Mouse (Mus musculus) midbrain, embryonic 10.5 days (tissue): ENCODE data around the gene Gm20388. TPM values are rescaled to one million over a fixed set of nuclear protein-coding genes. Genes with fewer than 3 reads are reported as not detected.
"Not testable (repeated sequence)": the region's sequence is repeated elsewhere in the genome, so short reads cannot be mapped to it uniquely, and the experiment has no call there.

Experiments used
- DNase-seq: peaks from one replicate; pipeline ENCODE4 v3.0.0-alpha.2; 2017; ENCODE audit warnings: low spot score
- H3K27ac ChIP-seq: fragments of 300-500 bp; sonication (generic); replicated peaks from 2 replicates; pipeline ENCODE4 v1.5.1; 2016; ENCODE audit warnings: mild to moderate bottlenecking
- H3K27me3 ChIP-seq: fragments of 300-500 bp; sonication (generic); 2 replicates; pipeline ENCODE4 v1.6.1; 2016; ENCODE audit warnings: low read depth, mild to moderate bottlenecking; ENCODE audit not compliant: poor library complexity, severe bottlenecking
- H3K36me3 ChIP-seq: fragments of 300-500 bp; sonication (generic); 2 replicates; pipeline ENCODE4 v1.6.1; 2016; ENCODE audit warnings: mild to moderate bottlenecking, moderate library complexity
- H3K4me1 ChIP-seq: fragments of 300-500 bp; sonication (generic); 2 replicates; pipeline ENCODE4 v1.6.1; 2016
- H3K4me3 ChIP-seq: fragments of 300-500 bp; sonication (generic); 2 replicates; pipeline ENCODE4 v1.5.1; 2016; ENCODE audit warnings: mild to moderate bottlenecking, moderate library complexity
- H3K9me3 ChIP-seq: fragments of 300-500 bp; sonication (generic); replicated peaks from 2 replicates; pipeline ENCODE4 v1.6.1; 2016; ENCODE audit warnings: mild to moderate bottlenecking
- WGBS: fragments of 180-500 bp; shearing (Covaris S2); methylation state at CpG from one replicate; pipeline ENCODE4 v1.1.7; 2016; 5-methylcytosine and 5-hydroxymethylcytosine counted together
- polyA plus RNA-seq: library from polyadenylated mRNA; unstranded; fragments of >200 nt; fragmentation: Nextera tagmentation; extraction: Ambion mirVana; gene quantifications from 2 replicates; pipeline ENCODE4 v1.2.1, GENCODE M21; 2016

The Gm20388 gene
- polyA plus RNA-seq, 1 experiment from 2014 or later = 7.1 TPM

DNA sequence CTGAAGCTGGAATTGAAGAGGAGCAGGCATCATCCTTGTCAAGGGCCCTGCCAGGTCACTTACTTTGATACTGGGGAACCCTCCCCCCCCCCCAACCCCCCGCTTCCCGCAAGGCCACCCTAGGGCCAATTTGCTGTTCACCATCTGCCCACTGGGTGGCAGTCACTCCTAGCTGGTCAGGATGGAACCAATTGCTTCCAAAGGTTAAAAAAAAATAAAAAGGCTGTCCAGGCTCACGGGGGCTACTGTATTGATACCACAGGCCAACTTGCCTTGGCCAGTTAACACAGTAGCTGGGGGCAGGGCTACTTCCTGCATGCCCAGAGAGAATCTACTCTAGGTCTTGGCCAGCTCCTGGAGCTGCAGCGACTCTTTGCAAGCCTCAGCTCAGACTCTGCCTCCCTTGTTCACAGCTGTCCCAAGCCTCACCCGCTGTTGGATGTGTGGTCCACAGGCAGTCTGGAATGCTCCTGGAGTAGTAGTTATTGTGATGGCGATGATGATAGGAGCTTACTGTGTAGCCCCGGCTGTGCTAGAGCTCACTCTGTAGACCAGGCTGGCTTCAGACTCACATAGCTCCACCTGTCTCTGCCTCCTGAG is 2707.4 kb downstream of the Gm20388 start:
- WGBS = 37% methylated on average over 5 of the region's 7 CpGs
- Histone ChIP-seq H3K4me3 (no peak overlapping the region), H3K27me3 (no peaks in the 10 kb centered on the region), H3K27ac (peak overlapping the region; percentile 14; the same call in 1 of the 2 replicates), H3K9me3 (no peaks in the 10 kb centered on the region), H3K36me3 (0 out of 2 replicates have a peak, but pooled peaks cover 14% of the 10 kb centered on the region), H3K4me1 (peaks cover 28% of the 10 kb centered on the region)
- DNase-seq = peak; percentile 66

DNA sequence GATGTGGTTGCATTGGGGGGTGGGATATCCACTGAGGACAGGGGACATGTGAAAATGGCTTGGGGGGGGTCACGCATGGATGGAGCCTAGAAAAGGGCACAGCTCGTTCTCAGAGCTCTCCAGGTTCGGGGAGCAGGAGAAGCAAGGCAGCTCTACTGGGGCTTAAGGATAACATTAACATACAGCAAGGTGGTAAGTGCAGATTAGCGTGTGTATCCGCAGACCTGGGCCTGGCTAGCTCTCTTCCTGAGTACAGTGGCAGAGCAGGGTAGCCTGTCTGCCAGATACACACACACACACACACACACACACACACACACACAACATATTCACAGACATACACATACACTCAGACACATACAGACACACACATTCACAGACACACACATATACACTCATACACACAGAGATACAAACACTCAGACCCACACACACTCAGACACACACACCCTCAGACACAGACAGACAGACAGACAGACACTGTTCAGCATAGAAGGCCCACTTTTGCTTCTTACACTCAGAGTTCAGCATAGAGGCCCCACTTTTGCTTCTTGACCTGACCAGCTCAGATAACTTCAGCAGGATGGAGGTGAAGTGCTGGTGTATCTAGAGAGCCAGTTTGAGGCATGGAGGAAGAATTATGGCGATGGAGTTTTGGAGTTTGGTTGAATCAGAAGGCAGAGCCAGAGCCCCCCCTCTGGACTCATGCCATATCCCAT is 2708.2 kb downstream of the Gm20388 start:
- Histone ChIP-seq H3K4me3 (no peak overlapping the region), H3K27ac (no peak overlapping the region), H3K9me3 (no peaks in the 10 kb centered on the region), H3K27me3 (no peaks in the 10 kb centered on the region), H3K36me3 (0 out of 2 replicates have a peak, but pooled peaks cover 11% of the 10 kb centered on the region), H3K4me1 (peaks cover 34% of the 10 kb centered on the region)
- DNase-seq = no peak
- 72% methylated on average over 6 of the region's 6 CpGs for WGBS

DNA sequence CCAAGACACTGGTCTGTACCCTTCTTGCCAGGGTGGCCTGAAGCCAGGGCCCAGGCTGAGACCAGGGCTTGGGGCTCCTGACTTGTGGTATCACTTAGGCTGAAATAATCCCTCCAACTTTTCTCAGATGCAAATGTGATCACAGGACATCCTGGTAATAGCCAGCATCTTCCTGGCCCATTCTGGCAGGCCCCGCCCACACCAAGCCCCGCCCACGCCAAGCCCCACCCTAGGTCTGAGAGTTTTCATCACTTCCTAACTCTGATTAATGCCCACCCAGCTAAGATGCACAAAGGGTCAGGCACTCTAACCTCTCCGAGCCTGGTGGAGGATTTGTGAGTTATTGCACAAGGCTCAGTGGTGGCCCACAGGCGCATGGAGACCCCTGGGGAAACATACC is 2709.8 kb downstream of the Gm20388 start:
- no peak for DNase-seq
- Histone ChIP-seq H3K4me3 (no peak overlapping the region), H3K27ac (no peak overlapping the region), H3K27me3 (no peaks in the 10 kb centered on the region), H3K36me3 (0 out of 2 replicates have a peak, but pooled peaks cover 1% of the 10 kb centered on the region), H3K9me3 (no peaks in the 10 kb centered on the region), H3K4me1 (peaks cover 34% of the 10 kb centered on the region)
- WGBS = 43% methylated on average over 5 of the region's 5 CpGs

DNA sequence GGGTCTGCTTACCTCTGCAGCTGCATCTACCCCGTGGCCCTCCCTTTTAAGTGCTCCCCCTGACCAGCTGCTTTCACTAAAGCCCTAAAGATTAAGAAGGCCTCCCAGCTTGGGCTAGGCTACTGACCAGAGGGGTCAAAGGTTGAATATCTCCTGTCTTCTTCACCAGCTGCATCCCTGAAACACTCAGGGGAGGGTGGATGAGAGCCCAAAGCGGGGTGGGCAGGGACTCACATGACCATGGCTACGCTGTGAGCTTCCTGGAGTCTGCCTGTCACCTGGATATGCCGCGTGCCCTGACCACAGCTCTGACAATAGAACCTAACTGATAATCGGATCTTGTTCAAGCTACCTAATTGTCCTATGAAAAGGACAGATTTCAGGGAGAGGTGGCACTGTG is 2712.1 kb downstream of the Gm20388 start, which contains the start of gene Pabpn1l:
Pabpn1l (minus strand) TSS at position 13 of the 400 bp plus-strand sequence.
- Histone ChIP-seq H3K36me3 (no peaks in the 10 kb centered on the region), H3K4me1 (peaks cover 34% of the 10 kb centered on the region), H3K27me3 (peaks cover 13% of the 10 kb centered on the region; the same call in 1 of the 2 replicates), H3K27ac (peak within 1 kb of the TSS; percentile 28; the same call in 1 of the 2 replicates), H3K4me3 (no peak within 1 kb of the TSS), H3K9me3 (no peaks in the 10 kb centered on the region)
- WGBS = 60% methylated on average over 6 of the region's 6 CpGs
- DNase-seq = no peak

DNA sequence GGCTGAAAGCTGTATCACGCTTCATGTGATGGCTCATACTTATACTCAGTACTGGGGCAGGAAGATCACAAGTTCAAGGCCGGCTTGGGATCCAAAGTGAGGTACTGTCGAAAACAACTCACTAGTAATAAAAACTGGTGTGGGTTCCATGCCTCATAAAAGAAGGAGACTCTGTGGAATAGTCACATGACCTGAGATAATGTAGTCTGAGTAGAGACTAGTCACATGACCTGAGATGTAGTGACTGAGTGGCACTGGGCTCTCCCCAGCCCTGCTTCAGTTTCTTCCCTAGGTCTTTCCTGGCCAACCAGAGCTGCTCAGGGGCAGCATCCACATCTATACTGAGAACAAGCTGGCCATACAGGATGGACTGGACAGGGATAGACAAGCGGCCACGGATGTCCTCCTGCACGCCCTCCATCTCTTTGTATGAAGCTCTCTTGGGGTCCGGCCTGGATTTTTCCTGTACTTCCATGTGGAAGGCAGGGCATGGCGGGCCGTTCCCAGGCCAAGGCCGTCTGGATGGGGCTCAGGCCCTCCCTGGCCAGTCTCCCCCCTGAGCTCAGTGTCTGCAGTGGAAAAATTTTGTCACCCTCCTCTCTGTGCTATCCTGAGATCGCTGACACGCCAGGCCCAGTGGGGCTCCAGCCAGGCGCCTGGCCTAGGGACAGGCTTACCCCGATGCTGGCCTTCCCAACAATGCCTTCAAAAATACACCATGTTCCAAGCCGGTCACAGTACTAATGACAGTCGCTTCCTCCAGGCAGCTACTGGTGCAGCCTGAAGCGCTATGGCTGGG is 2713.4 kb downstream of the Gm20388 start:
- 88% methylated on average over 17 of the region's 17 CpGs for WGBS
- no peak for DNase-seq

DNA sequence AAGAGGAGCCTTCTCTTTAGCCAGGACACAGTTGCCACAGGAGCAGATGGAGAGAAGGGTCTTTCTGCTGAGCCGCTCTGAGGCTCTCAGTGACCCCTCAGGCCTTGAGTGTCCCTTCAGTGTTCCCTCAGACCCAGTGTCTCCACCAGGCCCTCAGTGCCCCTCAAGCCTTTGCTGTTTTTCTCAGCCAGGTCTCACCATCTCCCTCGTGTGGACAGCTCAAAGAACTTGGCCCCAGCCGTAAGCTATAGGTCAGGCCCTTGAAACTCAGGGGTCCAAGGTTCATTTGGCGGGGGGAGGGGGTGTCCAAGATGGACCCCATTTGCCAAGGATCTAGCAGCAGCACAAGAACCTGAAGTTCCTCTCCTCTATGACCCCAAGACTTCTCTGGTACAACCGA is 2714.0 kb downstream of the Gm20388 start:
- Histone ChIP-seq H3K4me1 (peaks cover 28% of the 10 kb centered on the region), H3K27ac (no peak overlapping the region), H3K9me3 (no peaks in the 10 kb centered on the region), H3K27me3 (peaks cover 31% of the 10 kb centered on the region; the same call in 1 of the 2 replicates), H3K4me3 (no peak overlapping the region), H3K36me3 (no peaks in the 10 kb centered on the region)
- 68% methylated on average over 5 of the region's 5 CpGs for WGBS
- DNase-seq = no peak

More for the DNA sequence above, 2713.4 kb downstream of the Gm20388 start:
- Histone ChIP-seq H3K27me3 (peaks cover 26% of the 10 kb centered on the region; the same call in 1 of the 2 replicates), H3K36me3 (no peaks in the 10 kb centered on the region), H3K4me3 (no peak overlapping the region), H3K27ac (no peak overlapping the region), H3K4me1 (peaks cover 27% of the 10 kb centered on the region), H3K9me3 (no peaks in the 10 kb centered on the region)

DNA sequence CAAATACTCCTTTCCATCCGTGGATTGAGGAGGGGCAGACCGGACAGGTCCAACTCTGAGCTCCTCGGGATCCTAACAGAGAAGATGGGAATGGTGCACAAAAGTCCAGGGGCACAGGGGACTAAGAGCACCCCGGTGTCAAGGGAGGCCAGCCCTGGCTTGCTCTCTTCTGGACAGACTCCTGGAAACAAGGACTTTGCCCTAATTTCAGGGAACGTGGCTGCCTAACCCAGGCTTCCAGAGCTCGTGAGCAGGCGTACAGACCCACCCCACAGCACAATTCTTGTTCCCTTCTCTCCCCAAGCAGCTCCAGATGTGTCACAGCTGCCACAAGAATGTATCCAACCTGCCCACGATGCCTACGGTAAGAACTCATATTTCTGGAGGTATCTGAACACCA is 2715.2 kb downstream of the Gm20388 start:
- peaks cover 40% of the 10 kb centered on the region for H3K27me3 ChIP-seq
- peaks cover 29% of the 10 kb centered on the region for H3K4me1 ChIP-seq
- H3K36me3 ChIP-seq = 0 out of 2 replicates have a peak, but pooled peaks cover 5% of the 10 kb centered on the region

DNA sequence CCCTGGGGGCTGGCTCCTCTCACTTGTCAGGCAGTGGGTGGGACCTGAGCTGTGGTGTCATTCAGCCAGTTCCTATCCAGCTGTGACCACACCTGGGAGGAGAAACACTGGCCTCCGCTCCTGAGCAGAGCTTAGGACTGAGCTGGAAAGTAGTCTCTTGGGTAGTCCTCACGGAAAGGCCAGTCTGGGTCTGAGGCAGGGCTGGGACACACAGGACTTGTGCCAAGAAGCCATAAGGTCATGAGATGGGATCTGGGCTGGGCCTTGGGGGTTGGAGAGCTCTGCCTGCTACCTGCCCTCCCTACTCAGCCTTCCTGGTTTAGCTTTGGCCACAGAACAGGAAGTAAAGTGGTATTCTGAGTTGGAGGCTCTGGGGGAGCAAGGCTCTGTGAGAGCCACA is 2716.3 kb downstream of the Gm20388 start:
- H3K4me1 ChIP-seq = peaks cover 27% of the 10 kb centered on the region
- 69% methylated on average over 2 of the region's 2 CpGs for WGBS
- no peak overlapping the region for H3K27ac ChIP-seq
- no peak overlapping the region for H3K4me3 ChIP-seq
- peaks cover 41% of the 10 kb centered on the region for H3K27me3 ChIP-seq
- no peaks in the 10 kb centered on the region for H3K9me3 ChIP-seq
- DNase-seq = no peak
- 0 out of 2 replicates have a peak, but pooled peaks cover 5% of the 10 kb centered on the region for H3K36me3 ChIP-seq

More for the DNA sequence above, 2715.2 kb downstream of the Gm20388 start:
- Histone ChIP-seq H3K4me3 (no peak overlapping the region), H3K9me3 (no peaks in the 10 kb centered on the region), H3K27ac (no peak overlapping the region)
- DNase-seq = no peak
- 90% methylated on average over 9 of the region's 9 CpGs for WGBS

DNA sequence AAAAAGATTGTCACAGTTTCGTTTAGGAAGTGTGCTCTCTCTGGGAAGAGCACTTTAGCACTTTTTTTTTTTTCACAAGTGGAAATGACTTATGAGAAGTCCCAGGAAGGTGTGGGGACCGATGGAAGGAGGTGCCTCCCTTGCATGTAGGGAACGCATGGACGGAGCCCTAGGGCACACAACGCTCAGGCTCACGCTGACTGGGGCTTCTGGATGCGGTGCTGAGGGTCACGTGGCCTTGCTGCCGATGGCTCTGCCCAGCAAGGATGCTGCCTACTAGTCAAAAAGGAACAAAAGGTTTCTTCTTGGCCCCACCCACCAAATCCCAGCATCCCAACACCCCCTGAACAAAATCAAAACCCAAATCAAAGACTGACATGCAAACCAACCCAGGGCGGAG is 2718.7 kb downstream of the Gm20388 start:
- Histone ChIP-seq H3K36me3 (peaks cover 15% of the 10 kb centered on the region), H3K4me1 (peaks cover 14% of the 10 kb centered on the region), H3K9me3 (no peaks in the 10 kb centered on the region), H3K27me3 (peaks cover 47% of the 10 kb centered on the region), H3K27ac (no peak overlapping the region), H3K4me3 (no peak overlapping the region)
- WGBS = 28% methylated on average over 10 of the region's 10 CpGs
- DNase-seq = no peak

DNA sequence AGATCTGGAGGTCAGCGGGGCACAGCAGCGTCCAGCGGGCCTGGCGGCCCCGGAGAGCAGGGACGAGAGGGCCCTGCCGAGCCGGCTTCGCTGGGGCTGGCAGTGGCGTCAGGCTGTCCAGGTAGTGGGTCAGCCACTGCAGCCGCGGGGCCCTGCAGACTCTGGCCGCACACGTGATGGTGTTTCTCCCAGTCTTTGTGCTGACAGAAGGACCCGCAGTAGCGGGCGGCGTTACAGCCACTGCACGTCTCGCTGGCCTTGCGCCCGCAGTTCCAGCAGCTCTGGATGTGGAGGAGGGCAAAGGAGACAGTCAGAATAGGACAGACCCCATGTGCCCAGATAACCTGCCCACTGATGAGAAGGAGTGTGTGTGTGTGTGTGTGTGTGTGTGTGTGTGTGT is 2720.1 kb downstream of the Gm20388 start:
- Histone ChIP-seq H3K27ac (peak overlapping the region; percentile 29), H3K4me3 (peak overlapping the region; percentile 33), H3K36me3 (peaks cover 23% of the 10 kb centered on the region), H3K9me3 (no peaks in the 10 kb centered on the region), H3K4me1 (peaks cover 14% of the 10 kb centered on the region), H3K27me3 (peaks cover 47% of the 10 kb centered on the region)
- no peak for DNase-seq
- WGBS = 56% methylated on average over 22 of the region's 22 CpGs

DNA sequence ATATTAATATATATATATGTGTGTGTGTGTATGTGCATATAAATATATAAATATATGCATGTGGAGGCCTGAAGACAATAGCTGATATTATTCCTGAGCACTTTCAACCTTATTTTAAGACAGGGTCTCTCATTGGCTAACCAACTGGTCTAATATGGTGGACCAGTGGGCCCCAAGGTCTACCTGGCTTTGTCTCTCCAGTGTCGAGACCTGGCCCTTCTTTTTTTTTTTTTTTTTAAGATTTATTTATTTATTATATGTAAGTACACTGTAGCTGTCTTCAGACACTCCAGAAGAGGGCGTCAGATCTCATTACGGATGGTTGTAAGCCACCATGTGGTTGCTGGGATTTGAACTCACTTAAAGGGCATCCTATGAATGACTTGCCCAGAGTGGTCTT is 2721.5 kb downstream of the Gm20388 start:
- H3K27me3 ChIP-seq = peaks cover 40% of the 10 kb centered on the region
- peaks cover 18% of the 10 kb centered on the region for H3K4me1 ChIP-seq
- not testable (repeated sequence) for H3K4me3 ChIP-seq, DNase-seq, H3K27ac ChIP-seq, H3K9me3 ChIP-seq
- H3K36me3 ChIP-seq = peaks cover 23% of the 10 kb centered on the region
- 82% methylated on average over 3 of the region's 3 CpGs for WGBS

DNA sequence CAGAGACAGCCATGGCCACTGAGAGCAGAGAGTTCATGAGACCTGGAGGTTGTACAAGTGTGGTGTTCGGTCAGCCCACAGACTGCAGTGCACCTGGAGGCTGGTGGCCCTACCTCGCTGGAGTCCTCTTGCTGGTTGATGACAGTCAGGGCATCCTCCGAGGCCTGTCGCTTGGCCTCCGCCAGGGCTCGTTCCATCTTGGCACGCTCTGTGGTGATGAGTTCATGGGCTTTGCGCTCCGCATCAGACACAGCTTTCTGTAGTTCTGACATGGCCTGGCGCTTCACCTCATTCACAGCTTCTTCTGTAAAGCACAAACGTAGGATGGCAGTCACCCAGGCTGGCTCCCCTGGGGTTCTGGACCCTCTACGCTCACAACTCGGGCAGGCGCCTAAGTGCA is 2722.6 kb downstream of the Gm20388 start:
- Histone ChIP-seq H3K9me3 (no peaks in the 10 kb centered on the region), H3K4me1 (peaks cover 22% of the 10 kb centered on the region), H3K36me3 (peaks cover 23% of the 10 kb centered on the region), H3K27ac (no peak overlapping the region), H3K27me3 (peaks cover 29% of the 10 kb centered on the region), H3K4me3 (no peak overlapping the region)
- WGBS = 92% methylated on average over 14 of the region's 14 CpGs
- DNase-seq = no peak
